Mouse (Mus musculus) kidney, postnatal 25 days (tissue): ENCODE data around the gene Hp1bp3.

ENCODE experiments used
- DNase-seq, 2 experiments: peaks; one replicate each; pipeline ENCODE4 v3.0.0; 2021; ENCODE audit warnings: mixed read lengths in 2 of 2

Hp1bp3 gene

DNA sequence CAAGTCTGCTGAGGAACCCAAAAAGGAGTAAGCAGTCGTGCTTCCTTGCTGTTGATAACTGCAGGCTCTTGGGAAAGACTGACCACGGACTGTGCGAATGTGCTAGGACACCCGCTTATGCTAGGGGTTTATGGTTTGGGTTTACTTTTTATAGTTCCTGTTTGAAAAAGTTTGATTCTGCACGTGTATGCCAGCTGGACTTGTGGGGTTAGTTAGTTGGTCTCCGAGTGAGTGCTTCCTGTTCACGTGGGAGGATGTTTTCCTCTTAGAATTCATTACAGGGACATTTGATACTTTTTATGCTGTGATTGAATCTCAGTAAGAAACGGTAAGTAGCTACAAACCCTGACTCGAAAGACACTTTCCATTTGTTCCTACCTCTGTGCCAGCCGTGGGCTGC is 7.5 kb downstream of the Hp1bp3 start:
- DNase-seq: no peak

DNA sequence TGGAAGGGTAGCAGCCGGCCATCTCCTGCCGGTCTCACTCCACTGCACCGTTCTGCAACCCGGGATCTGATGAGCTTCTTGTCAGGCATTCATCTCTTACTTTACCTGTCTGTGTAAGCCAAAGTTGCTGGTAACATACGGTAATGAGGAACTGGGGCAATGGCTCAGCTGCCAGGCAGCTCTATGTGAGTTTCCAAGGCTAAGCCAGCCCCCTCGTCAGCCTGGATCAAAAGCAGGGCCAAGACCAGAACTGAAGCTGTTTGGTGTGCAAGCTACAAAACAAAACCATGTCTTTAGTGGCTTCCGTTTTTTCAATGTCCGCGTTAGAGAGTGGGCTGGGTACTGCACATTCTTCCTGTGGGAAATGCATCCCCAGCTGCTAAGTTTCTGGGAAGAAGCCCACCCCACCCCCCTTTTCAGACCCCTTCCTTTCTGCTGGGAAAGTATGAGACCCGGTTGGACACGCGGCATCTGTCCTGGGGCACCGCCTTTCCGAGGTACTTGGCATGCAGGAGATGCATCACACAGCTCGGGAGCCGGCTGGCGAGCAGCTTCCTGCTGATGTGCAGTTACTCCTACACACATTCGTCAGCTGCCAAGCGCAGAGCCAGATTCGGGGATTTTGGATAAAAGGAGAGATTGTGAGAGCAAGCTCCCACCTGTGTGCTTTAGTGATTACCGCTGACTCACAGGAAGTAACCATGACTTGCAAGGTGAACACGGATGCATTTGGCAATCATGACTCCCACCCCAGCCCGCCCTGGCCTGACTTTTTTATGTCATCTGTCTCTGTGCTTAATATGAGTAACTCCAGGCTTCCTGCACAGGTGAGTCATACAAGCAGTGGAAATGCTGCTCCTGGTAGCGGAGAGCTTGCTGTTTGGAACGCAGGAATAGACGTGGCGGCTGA is 30.9 kb downstream of the Hp1bp3 start:
- no peak for DNase-seq

DNA sequence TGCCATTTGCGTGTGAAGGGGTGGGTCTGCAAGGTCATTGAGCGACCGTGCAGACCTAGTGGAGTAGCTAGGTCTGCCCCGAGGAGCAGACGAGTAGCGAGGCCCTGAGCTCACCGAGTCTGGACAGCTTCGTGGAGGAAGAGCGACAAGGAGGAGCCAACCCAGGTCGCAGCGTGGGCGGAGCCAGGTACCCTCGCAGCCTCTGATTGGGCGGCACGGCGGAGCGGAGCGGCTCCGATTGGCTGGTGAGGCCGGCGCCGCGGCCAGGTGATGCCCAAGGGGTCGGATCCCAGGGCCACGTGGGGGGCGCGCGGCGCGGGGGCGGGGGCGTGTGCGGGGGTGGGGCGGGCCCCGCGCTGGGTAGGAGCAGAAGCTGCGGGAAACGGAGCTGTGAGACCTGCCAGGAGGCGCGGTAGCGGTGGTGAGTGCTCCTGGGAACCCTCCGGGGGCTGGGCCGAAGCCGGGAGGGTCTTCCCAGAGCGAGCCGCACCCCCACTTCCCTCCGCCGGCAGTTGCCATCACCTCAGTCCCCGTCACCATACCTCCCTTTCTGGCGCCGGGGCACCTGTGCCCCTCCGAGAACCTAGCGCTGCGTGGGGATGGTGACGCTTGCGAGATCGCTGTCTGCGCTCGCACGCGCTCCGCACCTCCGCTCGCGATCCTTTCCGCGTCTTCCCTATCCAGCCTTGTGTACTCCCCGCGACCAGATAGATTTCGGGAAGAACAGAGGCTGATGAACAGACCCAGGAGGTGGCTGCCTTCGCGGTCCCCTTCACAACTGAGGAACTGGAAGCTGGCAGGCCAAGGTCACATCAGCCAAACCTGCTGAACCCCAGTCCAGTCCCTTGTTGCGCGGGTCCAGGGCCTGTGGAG is 34.2 kb downstream of the Hp1bp3 start, which contains the start of the genes Sh2d5 and Kif17:
Sh2d5 (plus strand) TSS at position 316 of the 873 bp plus-strand sequence.
Kif17 (plus strand) TSS at position 348 of the 873 bp plus-strand sequence.
- DNase-seq: peak; percentile 74 to 89

DNA sequence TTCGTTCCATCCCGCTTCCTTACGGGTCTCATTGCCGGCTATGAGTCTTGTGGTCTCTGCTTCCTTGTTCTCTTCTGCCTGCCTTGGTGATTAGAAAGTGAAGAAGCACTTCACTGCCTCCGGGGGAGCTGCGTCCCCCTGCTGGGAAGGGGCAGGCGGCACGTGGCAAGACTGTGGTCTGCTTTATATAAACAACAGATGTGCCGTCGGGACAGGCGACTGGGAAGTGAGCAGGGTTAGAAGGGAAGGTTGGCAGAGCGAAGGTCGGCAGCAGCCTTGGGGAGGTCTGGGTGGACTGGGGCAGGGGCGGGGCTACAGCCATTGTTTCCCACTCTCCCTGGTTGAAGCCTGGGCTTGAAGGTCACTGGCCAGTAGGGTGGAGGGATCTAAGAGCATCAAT is 35.7 kb downstream of the Hp1bp3 start:
- DNase-seq: peak; percentile 11 to 52

DNA sequence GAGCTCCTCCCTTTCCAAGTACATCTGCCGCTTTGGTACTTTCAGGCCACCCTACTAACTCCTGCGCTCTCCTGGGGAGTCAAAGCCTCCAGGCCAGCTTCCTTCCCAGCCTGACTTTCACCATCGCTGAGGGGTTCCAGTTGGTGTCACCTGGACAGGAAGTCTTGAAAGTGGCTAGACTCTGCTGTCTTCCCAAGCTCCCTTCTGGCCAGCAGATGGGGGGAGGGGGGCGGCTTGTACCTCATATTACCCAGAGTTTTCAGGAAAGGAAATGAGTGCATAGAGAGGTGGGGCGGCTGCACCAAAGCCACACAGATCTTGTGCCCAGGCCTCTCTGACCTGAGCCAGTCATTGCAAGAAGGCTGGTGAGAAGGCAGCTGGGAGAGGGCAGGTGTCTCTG is 36.1 kb downstream of the Hp1bp3 start:
- no peak for DNase-seq

DNA sequence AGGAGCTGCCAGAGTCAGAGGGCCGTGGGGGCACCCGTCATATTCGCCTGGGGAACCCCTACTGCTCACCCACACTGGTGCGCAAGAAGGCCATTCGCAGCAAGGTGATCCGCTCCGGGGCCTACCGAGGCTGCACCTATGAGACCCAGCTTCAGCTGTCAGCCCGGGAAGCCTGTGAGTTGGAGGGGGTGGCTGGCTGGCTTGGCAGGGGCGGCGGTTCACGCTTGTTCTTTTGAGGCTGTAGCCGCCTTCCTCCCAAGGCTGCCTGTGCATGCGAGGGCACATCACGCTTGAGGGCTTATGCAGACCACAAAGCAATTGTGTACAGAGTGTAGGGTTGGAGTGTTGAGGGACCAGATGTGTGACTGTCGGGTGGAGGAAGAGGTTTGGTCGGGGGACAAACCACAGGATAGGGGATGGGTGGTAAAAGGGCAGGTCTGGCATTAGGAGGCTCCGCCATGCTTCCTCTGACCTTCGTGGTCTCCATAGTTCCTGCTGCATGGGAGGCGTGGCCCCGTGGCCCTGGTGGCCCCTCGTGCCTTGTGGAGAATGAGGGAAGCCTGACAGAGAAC is 41.1 kb downstream of the Hp1bp3 start:
- no peak for DNase-seq

DNA sequence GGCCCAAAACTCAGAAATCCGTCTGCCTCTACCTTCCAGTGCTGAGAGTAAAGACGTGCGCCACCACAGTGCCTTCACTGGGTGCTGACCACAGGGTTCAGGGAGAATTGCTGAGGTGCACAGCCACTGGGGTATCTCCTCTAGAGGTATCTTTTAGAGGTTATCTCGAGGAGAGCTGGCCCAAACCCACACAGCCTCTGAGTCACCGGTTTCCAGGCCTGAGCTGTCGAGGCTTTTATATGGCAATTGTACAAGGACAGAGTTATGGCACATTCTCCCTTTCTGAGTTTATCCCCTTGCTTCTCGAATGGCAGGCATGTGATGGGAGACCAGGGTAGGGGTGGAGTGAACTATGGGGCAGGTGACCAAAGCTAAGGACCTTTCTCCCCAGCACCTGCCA is 42.6 kb downstream of the Hp1bp3 start:
- no peak for DNase-seq

DNA sequence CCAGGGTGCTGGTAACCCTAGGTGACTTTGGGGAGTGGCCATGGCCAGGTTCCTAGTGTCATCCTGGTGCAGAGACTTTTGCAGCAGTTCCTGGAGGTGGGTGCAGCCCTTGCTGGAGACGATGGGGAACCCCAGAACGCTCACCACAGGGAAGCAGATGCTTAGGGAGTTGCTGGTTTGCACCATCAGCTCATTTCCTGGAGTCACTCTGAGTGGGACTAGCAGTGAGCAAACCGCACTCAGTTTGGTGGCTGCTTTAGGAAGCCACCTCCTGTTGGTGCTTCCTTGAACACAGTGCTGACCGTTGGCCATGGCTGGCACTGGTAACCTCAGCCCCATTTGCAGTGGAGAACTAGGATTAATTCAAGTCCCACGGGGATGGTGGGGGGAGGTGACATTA is 43.4 kb downstream of the Hp1bp3 start:
- DNase-seq: no peak

DNA sequence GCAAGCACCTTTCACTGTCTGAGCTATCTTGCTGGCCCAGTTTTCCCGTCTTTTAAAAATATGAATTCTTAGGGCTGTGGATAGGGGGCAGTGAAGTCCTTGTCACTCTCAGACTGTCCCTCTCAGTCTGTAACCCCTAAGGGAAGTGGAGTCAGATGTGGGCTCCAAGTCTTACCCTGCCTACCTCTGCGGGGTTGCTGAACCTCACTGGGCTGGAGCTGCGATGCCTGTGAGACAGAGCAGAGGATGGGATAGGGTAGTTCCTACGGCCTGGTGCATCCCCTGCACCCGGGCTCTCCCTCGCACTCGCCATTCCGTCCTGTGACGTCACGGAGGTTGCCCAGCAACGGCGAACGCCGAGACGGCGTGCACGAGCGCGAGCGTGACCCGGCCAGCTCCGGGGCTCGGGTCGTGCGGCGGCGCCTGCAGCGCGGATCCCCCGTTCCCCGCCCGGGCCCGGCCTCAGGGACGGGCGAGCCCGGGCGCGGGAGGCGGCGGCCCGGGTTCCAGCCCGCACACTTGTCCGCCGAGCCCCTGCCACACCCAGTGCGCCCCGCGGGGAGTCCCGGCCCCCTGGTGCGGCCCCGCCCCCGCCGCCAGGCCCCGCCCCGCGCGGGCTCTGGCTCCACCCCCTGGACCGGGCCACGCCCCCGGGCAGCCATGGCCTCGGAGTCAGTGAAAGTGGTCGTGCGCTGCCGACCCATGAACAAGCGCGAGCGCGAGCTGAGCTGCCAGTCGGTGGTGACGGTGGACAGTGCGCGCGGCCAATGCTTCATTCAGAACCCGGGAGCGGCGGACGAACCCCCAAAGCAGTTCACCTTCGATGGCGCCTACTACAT is 46.0 kb downstream of the Hp1bp3 start:
- peak; percentile 89 to 90 for DNase-seq

DNA sequence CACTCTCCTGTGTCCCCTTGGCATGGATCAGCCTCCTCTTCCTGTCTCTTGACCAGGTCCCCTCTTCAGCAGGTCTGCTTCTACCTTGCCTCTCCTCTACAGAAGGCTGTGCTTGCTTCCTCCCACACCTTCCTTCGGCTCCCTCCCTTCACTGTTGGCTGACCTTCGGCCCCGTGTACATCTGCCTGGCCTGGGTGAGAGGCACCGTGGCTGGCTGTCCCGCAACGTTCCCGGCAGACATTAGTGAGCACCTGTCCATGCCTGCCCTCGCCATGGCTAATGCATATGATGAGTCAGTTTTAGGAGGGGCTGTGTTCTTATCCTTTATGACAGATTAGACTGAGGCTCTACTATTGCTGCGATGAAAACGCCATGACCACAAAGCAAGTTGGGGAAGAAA is 51.8 kb downstream of the Hp1bp3 start:
- no peak for DNase-seq

DNA sequence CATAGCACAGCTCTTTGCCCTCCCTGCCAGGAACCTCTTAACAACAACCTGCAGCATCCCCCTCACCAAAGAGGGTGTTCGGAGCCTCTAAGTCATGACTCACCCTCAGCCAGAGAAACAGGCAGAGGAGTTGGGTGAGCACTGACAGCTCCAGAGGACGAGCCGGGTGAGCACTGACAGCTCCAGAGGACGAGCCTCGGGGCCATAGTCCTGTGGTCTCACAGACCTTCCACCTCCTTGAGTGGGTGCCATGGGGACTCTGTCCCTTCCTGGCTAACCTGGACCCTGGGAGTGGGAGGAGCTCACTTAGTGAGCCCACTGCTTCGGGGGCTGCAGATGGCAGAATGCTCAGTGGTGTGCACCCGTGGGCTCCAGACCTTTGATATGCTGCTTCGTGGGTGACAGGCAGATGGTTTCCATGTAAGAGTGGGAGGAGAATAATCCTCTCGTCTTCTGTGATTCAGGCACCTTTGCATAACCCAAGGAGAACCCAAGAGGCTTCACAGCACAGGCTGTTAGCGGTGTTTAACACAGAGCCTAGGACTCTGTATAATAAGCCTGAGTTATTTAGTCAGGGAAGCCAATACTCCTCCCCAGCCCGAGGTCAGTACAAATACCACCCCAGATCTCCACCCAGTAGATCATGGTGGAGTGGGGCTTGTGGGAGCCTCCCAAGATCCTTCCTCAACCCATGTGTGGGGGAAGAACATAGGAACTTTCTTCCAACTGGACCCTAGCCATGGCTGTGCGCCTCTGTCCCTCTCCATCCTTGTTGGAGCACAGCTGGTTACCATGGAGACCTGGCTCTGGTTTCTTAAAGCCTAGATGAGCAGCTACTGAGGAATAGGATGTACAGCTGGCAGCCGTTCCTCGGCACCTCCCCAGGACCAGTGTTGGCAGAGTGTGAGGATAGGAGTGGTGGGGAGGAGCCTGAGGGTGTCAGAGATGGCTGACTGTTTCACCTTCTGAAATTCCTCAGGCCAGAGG is 56.2 kb downstream of the Hp1bp3 start:
- no peak for DNase-seq

DNA sequence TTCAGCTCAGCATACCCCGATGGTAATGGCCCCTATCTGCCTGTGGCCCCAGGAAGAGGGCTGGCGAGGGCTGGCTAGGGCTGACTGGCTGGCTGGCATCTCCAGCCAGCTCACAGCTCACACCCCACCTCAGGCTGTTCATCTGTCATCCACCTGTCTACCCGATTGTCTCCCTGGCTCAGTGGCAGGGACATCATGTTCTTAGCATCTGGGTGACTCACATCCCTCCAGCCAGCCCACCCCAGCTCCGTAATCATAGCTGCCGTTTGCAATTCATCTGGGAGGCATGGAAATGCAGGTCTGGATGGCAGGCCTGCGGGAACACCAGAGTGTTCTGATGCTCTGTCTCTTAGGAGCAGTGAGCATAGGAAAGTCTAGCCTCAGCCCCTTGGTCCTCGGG is 62.2 kb downstream of the Hp1bp3 start:
- no peak for DNase-seq

DNA sequence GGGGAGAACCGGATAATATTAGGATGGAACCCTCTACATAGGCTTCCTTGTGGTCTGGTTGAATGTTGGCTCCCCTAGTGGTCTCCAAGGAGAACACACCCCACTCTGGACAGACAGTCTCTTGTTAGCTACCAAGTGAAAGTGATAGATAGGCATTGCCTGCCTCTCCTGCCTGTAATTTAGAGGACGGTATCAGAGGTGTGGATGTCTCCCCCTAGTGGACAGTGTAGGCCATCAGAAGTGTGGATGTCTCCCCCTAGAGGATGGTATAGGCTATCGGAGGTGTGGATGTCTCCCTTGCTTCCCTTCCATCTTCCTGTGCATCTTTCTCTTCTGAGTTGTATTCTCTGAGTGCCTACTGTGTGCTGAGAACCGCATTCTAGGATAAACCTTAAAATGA is 66.7 kb downstream of the Hp1bp3 start:
- peak; percentile 60 to 67 for DNase-seq

DNA sequence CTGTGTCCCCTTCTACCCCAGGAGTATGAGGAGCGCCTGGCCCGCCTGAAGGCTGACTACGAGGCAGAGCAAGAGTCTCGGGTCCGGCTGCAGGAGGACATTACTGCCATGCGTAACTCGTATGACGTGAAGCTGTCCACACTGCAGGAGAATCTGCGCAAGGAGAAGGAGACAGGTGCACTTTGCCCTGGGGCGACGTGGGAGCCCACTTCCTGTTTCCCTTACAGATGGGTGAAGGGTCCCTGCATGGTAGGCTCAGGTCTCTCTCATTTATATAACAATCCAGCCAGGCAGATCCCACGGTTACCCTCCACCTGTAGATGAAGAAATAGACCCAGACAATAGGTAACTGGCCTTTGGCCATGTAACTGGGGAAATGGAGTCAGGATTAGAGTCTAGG is 70.3 kb downstream of the Hp1bp3 start:
- no peak for DNase-seq

DNA sequence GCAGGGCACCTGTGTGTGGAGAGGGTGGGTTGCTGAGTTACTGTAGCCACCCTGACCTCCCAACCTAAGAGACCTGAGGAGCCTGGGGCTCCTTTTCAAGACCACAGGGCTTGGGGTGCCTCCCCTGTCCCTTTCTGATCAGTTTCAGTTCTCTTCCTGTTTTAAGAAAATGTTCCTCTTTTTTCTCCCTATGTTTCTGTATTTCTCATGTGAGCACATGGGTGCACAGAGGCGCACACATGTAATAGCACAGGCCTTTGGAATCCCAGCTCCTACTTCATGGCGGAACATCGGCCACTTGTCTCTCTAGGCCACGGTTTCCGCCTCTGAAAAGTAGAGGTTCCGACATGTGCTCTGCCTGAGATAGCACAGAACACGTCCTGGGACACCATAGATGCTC is 72.6 kb downstream of the Hp1bp3 start:
- no peak for DNase-seq

DNA sequence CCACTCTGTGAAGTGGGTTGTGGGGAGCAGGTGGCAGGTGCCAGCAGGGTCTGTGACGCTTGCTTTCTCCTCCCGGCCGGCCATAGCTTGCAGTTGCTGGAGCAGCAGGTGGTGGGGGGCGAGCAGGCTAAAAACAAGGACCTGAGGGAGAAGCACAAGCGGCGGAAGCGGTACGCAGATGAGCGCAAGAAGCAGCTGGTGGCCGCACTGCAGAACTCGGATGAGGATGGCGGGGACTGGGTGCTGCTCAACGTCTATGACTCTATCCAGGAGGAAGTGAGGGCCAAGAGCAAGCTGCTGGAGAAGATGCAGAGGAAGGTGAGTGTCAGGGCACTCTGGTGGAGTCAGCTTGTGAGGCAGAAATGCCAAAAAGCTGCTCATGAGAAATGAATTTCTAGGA is 75.9 kb downstream of the Hp1bp3 start:
- DNase-seq: no peak

DNA sequence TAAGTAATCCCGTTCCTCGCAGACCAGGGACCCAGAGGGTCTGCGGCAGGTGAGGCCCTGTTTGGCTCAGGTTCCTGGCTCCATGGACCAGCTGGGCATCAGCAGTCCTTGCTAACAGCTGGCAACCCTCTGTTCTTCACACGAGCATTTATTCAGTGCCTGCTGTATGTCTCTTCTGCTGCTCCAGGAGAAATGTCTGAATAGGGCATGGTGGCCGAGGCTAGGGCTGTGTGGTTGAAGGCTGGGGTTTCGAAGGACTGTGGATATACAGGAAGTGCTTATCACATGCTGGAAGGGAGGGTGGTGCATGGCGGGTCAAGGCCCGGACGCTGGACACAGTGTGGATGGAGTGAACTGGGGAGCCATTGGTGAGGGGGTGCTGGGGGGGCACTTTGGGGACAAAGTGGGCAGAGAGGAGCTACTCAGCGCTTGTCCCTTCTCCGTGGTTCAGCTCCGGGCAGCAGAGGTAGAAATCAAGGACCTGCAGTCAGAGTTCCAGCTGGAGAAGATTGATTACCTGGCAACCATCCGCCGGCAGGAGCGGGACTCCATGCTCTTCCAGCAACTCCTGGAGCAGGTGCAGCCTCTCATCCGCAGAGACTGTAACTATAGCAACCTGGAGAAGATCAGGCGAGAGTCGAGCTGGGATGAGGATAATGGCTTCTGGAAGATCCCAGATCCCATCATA is 77.3 kb downstream of the Hp1bp3 start:
- DNase-seq: no peak

DNA sequence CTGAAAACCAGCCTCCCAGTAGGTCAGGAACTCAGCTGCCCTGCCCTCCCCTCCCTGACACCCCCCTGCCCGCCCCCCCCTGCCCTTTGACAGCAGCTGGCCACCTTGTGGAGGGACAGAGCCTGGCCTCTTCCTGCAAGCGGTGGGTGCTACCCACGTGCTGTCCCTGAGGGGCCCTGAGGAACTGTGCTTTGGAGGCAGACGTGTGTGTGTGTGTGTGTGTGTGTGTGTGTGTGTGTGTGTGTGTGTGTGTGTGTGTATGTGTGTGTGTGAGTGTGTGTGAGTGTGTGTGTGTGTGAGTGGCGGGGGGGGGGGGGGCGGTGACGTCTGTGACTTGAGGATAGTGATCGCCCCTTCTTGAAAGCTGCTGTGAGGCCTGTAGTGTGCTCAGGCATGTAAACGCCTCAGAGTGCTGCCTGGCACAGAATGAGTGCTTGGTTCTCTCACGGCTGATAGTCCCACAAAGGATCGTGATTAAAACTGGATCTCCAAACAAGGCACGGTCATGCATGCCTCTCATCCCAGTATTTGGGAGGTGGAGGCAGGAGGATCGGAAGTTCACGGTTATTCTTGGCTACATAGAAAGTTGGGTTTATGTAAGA is 78.0 kb downstream of the Hp1bp3 start:
- no peak for DNase-seq
